Mouse (Mus musculus): Measurements from ENCODE around the gene Cd109. TPM values are rescaled to one million over a fixed set of nuclear protein-coding genes. Genes with fewer than 3 reads are reported as not detected.

Cd109 gene
- total RNA-seq, 2 experiments from 2014 or later: 12.5 to 13.7 TPM

GRCm38 (mm10) chr9:78646008-78646777 is 30.8 kb downstream of the Cd109 start:
- peak; percentile 70 for DNase-seq

- DNase-seq: no peak
Observed at GRCm38 (mm10) chr9:78648641-78649040, 33.3 kb downstream of the Cd109 start.

- no peak for DNase-seq
Observed at GRCm38 (mm10) chr9:78649398-78649797, 34.1 kb downstream of the Cd109 start.

GRCm38 (mm10) chr9:78657564-78657963 is 42.2 kb downstream of the Cd109 start:
- DNase-seq: no peak

- DNase-seq: no peak
Observed at GRCm38 (mm10) chr9:78671446-78671985, 56.2 kb downstream of the Cd109 start.

GRCm38 (mm10) chr9:78700691-78701090 is 85.3 kb downstream of the Cd109 start:
- DNase-seq: peak; percentile 74

- DNase-seq: no peak
Observed at GRCm38 (mm10) chr9:78702509-78703239, 87.3 kb downstream of the Cd109 start.

- no peak for DNase-seq
Observed at GRCm38 (mm10) chr9:78720888-78721798, 105.8 kb downstream of the Cd109 start.

- DNase-seq: no peak
Observed at GRCm38 (mm10) chr9:78731931-78732330, 116.6 kb downstream of the Cd109 start.

GRCm38 (mm10) chr9:78735519-78735918 is 120.2 kb downstream of the Cd109 start:
- no peak for DNase-seq

- DNase-seq: no peak
Observed at GRCm38 (mm10) chr9:78742012-78742411, 126.7 kb downstream of the Cd109 start.

- DNase-seq: peak; percentile 55
Observed at GRCm38 (mm10) chr9:78750246-78750645, 134.9 kb downstream of the Cd109 start.

Other genes with a start within 250 kb of the Cd109 start
- gene Dppa5a, start 247.4 kb upstream of the Cd109 start, total RNA-seq (2021): not detected
- gene Ooep, start 236.8 kb upstream of the Cd109 start, total RNA-seq (2021): not detected
- not detected for gene Ddx43, start 219.8 kb upstream of the Cd109 start, total RNA-seq (2021)
- gene Cgas, start 172.3 kb upstream of the Cd109 start, total RNA-seq (2021): 1 to 10 TPM; 1.7 to 2.0 TPM
- 10 to 100 TPM; 20.3 to 20.4 TPM for gene Mto1, start 167.3 kb upstream of the Cd109 start, total RNA-seq (2021)
- gene Gm17324, start 166.8 kb upstream of the Cd109 start, total RNA-seq (2021): not detected
- gene Eef1a1, start 126.4 kb upstream of the Cd109 start, total RNA-seq (2021): 1,000 to 10,000 TPM; 4,503 to 4,597 TPM
- 1 to 10 TPM; 6.9 to 7.2 TPM for gene Slc17a5, start 27.5 kb upstream of the Cd109 start, total RNA-seq (2021)